Mouse (Mus musculus) lung, embryonic 16.5 days (tissue): ENCODE data around the gene Scgn. TPM values are rescaled to one million over a fixed set of nuclear protein-coding genes. Genes with fewer than 3 reads are reported as not detected.

Experiments
- ATAC-seq: fragments of 200-750 bp; cut with Nextera tagmentation; 2 replicates; pipeline ENCODE4 v1.8.0; 2017; ENCODE audit warnings: low read depth, mild to moderate bottlenecking, moderate library complexity
- H3K27ac ChIP-seq: fragments of 300-500 bp; sonication (generic); 2 replicates; pipeline ENCODE4 v1.5.1; 2014; ENCODE audit warnings: mild to moderate bottlenecking, control low read depth, low read length
- H3K27me3 ChIP-seq: fragments of 300-500 bp; sonication (generic); 2 replicates; pipeline ENCODE4 v1.6.1; 2014; ENCODE audit warnings: low read depth, low read length, mixed read lengths; ENCODE audit not compliant: control insufficient read depth, insufficient read depth
- H3K36me3 ChIP-seq: fragments of 300-500 bp; sonication (generic); 2 replicates; pipeline ENCODE4 v1.6.1; 2014; ENCODE audit warnings: low read length; ENCODE audit not compliant: control insufficient read depth, insufficient read depth
- H3K4me1 ChIP-seq: fragments of 300-500 bp; sonication (generic); replicated peaks from 2 replicates; pipeline ENCODE4 v1.6.1; 2014; ENCODE audit warnings: low read length, mixed read lengths; ENCODE audit not compliant: control insufficient read depth, insufficient read depth
- H3K4me2 ChIP-seq: fragments of 300-500 bp; sonication (generic); 2 replicates; pipeline ENCODE4 v1.6.1; 2014; ENCODE audit warnings: low read depth, low read length, control low read depth
- H3K4me3 ChIP-seq: fragments of 300-500 bp; sonication (generic); 2 replicates; pipeline ENCODE4 v1.5.1; 2014; ENCODE audit warnings: mild to moderate bottlenecking, low read length, control low read depth
- H3K9ac ChIP-seq: fragments of 300-500 bp; sonication (generic); 2 replicates; pipeline ENCODE4 v1.6.1; 2014; ENCODE audit warnings: low read length, control low read depth
- H3K9me3 ChIP-seq: fragments of 300-500 bp; sonication (generic); 2 replicates; pipeline ENCODE4 v1.6.1; 2016; ENCODE audit warnings: low read length; ENCODE audit not compliant: control insufficient read depth
- WGBS: fragments of 180-500 bp; shearing (Covaris S2); extraction: QIAGEN DNeasy Blood & Tissue Kit; methylation state at CpG from one replicate; pipeline ENCODE4 v1.1.7; 2014; 5-methylcytosine and 5-hydroxymethylcytosine counted together
- polyA plus RNA-seq: library from polyadenylated mRNA; unstranded; fragments of >200 nt; fragmentation: Nextera tagmentation; extraction: Ambion mirVana; gene quantifications from 2 replicates; pipeline ENCODE4 v1.2.1, GENCODE M21; 2015

Gene Scgn
- polyA plus RNA-seq, 1 experiment from 2014 or later: not detected

- 27% methylated on average over 3 of the region's 3 CpGs for WGBS
- Histone ChIP-seq H3K4me3 (no peak overlapping the region), H3K9ac (no peak overlapping the region), H3K36me3 (no peaks in the 10 kb centered on the region), H3K4me2 (peak overlapping the region; percentile 45), H3K27me3 (no peaks in the 10 kb centered on the region), H3K9me3 (no peaks in the 10 kb centered on the region), H3K27ac (peak overlapping the region; percentile 7), H3K4me1 (peaks cover 7% of the 10 kb centered on the region)
- peak; percentile 95 for ATAC-seq
Observed at GRCm38 (mm10) chr13:23928637-23929036, 62.4 kb downstream of the Scgn start.

- Histone ChIP-seq H3K9me3 (no peaks in the 10 kb centered on the region), H3K9ac (no peak overlapping the region), H3K4me1 (peaks cover 7% of the 10 kb centered on the region), H3K4me2 (no peak overlapping the region), H3K27me3 (no peaks in the 10 kb centered on the region), H3K36me3 (no peaks in the 10 kb centered on the region), H3K4me3 (no peak overlapping the region), H3K27ac (no peak overlapping the region)
- WGBS: 66% methylated on average over 2 of the region's 2 CpGs
- ATAC-seq: no peak
Observed at GRCm38 (mm10) chr13:23925792-23926191, 65.2 kb downstream of the Scgn start.

DNA sequence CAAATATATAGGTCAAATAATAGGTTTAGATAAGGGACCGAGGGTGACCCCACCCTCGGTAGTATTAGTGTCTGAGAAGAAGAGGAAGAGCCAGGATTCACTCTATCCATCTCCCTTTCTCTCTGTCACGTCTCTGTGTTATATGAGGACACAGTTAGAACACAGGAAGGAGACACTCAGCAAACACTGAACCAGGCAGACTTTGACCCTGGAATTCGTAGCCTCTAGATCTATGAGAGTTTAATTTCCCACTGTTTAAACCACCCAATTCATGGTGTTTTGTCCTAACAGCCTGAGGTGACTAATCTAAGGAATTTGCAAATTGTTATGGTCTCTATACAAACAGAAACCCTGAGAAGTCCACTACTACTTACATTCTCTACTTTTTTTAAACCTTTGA, 73.3 kb downstream of the Scgn start:
- Histone ChIP-seq H3K4me3 (no peak overlapping the region), H3K9ac (no peak overlapping the region), H3K9me3 (no peaks in the 10 kb centered on the region), H3K36me3 (no peaks in the 10 kb centered on the region), H3K27ac (no peak overlapping the region), H3K4me1 (no peaks in the 10 kb centered on the region), H3K4me2 (no peak overlapping the region), H3K27me3 (no peaks in the 10 kb centered on the region)
- WGBS: 17% methylated on average over 4 of the region's 4 CpGs
- ATAC-seq: no peak

DNA sequence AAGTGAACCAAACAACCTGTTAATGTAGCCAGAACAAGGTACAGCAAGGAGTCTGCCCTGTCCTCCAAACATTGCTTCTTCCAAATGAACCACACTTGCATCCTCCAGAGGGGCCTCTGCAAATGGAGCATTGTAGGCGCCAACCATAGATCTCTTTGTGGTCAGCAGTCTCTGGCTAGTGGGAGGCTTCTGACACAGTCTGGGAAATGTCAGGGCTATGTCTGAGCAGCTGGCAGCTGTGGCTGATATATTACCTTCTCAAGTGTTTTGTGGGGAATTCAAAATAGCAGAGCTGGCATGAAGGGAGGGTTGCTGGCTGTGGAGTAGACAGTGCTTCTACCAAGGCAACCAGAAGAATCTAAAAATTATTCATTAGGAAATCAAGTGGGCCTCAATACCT, 74.9 kb downstream of the Scgn start:
- Histone ChIP-seq H3K27me3 (no peaks in the 10 kb centered on the region), H3K4me2 (no peak overlapping the region), H3K4me1 (no peaks in the 10 kb centered on the region), H3K9me3 (no peaks in the 10 kb centered on the region), H3K36me3 (no peaks in the 10 kb centered on the region), H3K27ac (no peak overlapping the region), H3K9ac (no peak overlapping the region), H3K4me3 (no peak overlapping the region)
- no peak for ATAC-seq
- 77% methylated on average over 1 of the region's 1 CpGs for WGBS

GRCm38 (mm10) chr13:23914376-23915167, 76.4 kb downstream of the Scgn start, which contains the start of gene Slc17a4:
Slc17a4 (minus strand) TSS chr13:23915009.
- Histone ChIP-seq H3K27ac (no peak within 1 kb of the TSS), H3K9me3 (no peaks in the 10 kb centered on the region), H3K4me1 (no peaks in the 10 kb centered on the region), H3K4me3 (no peak within 1 kb of the TSS), H3K36me3 (no peaks in the 10 kb centered on the region), H3K27me3 (no peaks in the 10 kb centered on the region), H3K4me2 (no peak within 1 kb of the TSS), H3K9ac (no peak within 1 kb of the TSS)
- 48% methylated on average over 9 of the region's 9 CpGs for WGBS
- ATAC-seq: no peak

GRCm38 (mm10) chr13:23913791-23914306, 77.2 kb downstream of the Scgn start:
- WGBS: 40% methylated on average over 6 of the region's 6 CpGs
- no peak overlapping the region for H3K27ac ChIP-seq

DNA sequence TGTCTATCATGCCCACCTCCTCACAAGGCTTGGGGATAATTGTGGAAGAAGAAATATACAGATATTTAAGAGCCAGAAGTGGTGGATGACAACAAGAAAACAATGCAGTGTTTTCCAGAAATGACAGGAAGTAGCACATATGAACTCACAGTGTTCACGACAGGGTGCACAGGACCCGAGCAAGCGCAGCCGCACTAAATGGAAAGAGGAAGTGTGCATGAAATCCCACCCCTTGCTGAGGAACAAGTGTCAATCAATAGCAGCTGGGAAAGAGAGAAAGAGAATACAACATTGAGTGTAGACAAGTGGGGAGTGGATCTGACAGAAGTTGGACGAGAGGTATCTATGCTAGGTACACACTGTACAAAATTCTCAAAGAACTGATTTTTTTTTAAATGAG, 79.7 kb downstream of the Scgn start:
- no peak overlapping the region for H3K4me3 ChIP-seq
- no peaks in the 10 kb centered on the region for H3K4me1 ChIP-seq
- H3K9me3 ChIP-seq: no peaks in the 10 kb centered on the region
- WGBS: 72% methylated on average over 5 of the region's 5 CpGs
- no peak overlapping the region for H3K9ac ChIP-seq
- no peaks in the 10 kb centered on the region for H3K36me3 ChIP-seq
- no peak for ATAC-seq
- no peaks in the 10 kb centered on the region for H3K27me3 ChIP-seq
- H3K4me2 ChIP-seq: no peak overlapping the region
- H3K27ac ChIP-seq: no peak overlapping the region

More at GRCm38 (mm10) chr13:23913791-23914306, 77.2 kb downstream of the Scgn start:
- H3K4me3 ChIP-seq: no peak overlapping the region
- no peaks in the 10 kb centered on the region for H3K4me1 ChIP-seq
- H3K9ac ChIP-seq: no peak overlapping the region
- no peak overlapping the region for H3K4me2 ChIP-seq
- H3K27me3 ChIP-seq: no peaks in the 10 kb centered on the region
- H3K36me3 ChIP-seq: no peaks in the 10 kb centered on the region
- no peak for ATAC-seq
- H3K9me3 ChIP-seq: no peaks in the 10 kb centered on the region

GRCm38 (mm10) chr13:23910121-23910520, 80.9 kb downstream of the Scgn start:
- whole genome bisulfite sequencing: 78% methylated on average over 5 of the region's 5 CpGs
- Histone ChIP-seq H3K4me3 (no peak overlapping the region), H3K4me1 (no peaks in the 10 kb centered on the region), H3K4me2 (no peak overlapping the region), H3K9me3 (no peaks in the 10 kb centered on the region), H3K9ac (no peak overlapping the region), H3K27me3 (no peaks in the 10 kb centered on the region), H3K27ac (no peak overlapping the region), H3K36me3 (no peaks in the 10 kb centered on the region)
- no peak for ATAC-seq

DNA sequence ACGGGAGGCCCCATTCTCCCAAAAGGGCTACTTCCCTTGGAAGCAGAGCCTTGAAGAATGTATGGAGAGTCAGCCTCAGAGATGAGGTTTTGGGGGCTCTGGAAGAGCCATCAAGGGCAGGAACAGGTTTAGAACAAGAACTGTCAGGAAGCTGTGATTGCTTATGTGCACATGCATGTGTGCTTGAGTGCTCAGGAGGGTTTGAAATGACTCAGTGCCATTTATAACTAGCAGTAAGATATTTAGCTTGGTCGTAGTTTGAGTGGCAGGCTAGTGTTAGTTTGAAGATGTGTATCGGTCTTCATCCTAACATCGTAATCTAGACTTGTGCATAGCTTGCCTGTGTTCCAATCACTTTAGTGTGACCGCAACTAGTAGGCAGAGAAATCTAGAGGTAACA, 84.1 kb downstream of the Scgn start:
- H3K27me3 ChIP-seq: no peaks in the 10 kb centered on the region
- no peak overlapping the region for H3K4me2 ChIP-seq
- no peak overlapping the region for H3K4me3 ChIP-seq
- no peak for ATAC-seq
- H3K9me3 ChIP-seq: no peaks in the 10 kb centered on the region
- H3K9ac ChIP-seq: no peak overlapping the region
- H3K4me1 ChIP-seq: no peaks in the 10 kb centered on the region
- 87% methylated on average over 5 of the region's 5 CpGs for WGBS
- no peak overlapping the region for H3K27ac ChIP-seq
- no peaks in the 10 kb centered on the region for H3K36me3 ChIP-seq
